Mouse (Mus musculus) splenic B cell, adult 2 months (primary cell): ENCODE measurements around the gene Asxl2.

Source experiments
- DNase-seq: peaks from one replicate; pipeline ENCODE4 v3.0.0-alpha.2; 2011; ENCODE audit warnings: low read depth, low spot score
- H3K27me3 ChIP-seq: 2 replicates; pipeline ENCODE4 v1.6.1; 2012; ENCODE audit warnings: mild to moderate bottlenecking, low read length, moderate library complexity, mixed read lengths; ENCODE audit not compliant: control insufficient read depth, poor library complexity, insufficient read depth, severe bottlenecking
- H3K36me3 ChIP-seq: 2 replicates; pipeline ENCODE4 v1.6.1; 2012; ENCODE audit warnings: mild to moderate bottlenecking, low read length, moderate library complexity, mixed read lengths; ENCODE audit not compliant: control insufficient read depth, poor library complexity, insufficient read depth, severe bottlenecking

The Asxl2 gene

DNA sequence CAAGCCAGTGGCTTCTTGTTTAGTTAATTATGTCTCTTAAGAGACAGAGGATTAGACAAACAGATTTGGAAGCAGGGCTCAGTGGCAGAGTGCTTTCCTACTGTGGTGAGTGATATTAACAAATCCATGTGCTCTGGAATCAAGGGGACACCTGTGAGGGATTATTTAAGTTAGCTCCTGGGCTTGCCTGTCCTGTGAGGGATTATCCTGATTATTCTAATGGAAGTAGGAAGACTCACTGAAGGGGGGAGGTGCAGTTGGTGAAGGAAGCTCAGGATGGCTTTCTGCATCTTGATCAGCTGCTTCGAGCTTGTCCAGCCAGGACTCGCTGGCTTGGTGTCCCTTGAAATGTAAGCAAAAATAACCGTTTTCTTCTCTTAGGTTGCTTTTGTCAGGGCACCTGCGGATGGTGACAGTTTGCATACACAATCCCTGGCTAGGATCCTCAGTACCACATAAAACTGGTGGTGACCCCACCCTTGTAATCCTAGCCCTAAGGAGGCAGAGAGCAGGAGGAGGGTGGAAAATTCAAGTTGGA lies 119.5 kb downstream of the Asxl2 start:
- no peaks in the 10 kb centered on the region for H3K27me3 ChIP-seq
- no peaks in the 10 kb centered on the region for H3K36me3 ChIP-seq
- no peak for DNase-seq

DNA sequence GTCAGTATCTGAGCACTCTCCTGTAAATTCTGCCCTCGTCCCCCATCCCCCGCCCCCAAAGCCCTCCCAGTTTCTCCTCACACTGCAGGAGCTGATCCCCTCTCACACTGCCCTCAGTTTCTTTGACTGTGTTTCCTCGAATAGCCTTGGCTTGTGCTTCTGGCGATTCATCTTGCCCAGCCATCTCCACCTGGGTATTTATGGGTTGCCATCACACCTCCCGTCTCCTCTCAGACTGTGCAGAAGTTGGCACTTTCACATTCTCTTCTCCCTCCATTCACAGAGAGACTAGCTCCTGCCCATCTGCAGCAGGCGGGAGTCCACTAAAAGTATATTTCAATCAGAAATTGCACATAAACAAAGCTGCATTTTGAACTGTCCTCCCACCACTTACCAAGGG lies 120.1 kb downstream of the Asxl2 start:
- no peaks in the 10 kb centered on the region for H3K36me3 ChIP-seq
- no peaks in the 10 kb centered on the region for H3K27me3 ChIP-seq
- no peak for DNase-seq

DNA sequence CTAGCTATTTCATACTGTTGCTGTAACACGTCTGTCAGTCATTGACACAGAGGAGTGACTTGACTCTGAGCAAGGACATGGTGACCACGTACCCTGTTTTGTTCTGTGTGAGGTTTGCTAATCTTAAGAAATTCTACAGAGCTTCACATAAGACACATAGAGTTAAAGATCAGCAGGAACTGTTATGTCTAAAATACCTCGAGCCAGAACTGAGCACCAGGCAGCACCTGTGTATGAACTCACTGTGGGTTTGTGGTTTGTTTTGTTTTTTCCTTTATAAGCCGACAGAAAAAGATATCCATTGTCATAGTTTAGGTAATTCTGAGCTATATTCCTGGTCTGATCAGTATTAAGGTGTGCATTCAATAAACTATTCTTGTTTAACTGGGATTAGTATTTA lies 120.8 kb downstream of the Asxl2 start:
- Histone ChIP-seq H3K36me3 (no peaks in the 10 kb centered on the region), H3K27me3 (no peaks in the 10 kb centered on the region)
- DNase-seq = no peak

DNA sequence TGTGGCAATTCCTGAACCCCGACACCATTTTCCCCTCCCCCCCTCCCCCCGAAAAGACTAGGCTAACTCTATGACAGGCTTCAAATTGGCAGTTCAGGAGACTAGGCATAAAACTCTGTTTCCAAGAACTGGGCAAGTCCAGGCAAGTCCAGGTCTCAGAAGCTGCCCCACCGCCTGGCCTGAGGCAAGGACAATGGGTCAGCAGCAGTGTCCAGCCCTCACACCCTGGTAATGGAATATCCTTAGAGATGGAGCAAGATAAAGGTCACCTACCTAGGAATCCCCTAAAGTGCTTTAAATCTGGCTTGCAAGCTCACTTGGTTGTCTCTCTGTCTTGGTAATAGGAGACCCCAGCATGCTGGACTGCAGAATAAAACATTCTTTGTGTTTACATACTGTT lies 121.3 kb downstream of the Asxl2 start:
- H3K36me3 ChIP-seq = no peaks in the 10 kb centered on the region
- DNase-seq = no peak
- no peaks in the 10 kb centered on the region for H3K27me3 ChIP-seq

DNA sequence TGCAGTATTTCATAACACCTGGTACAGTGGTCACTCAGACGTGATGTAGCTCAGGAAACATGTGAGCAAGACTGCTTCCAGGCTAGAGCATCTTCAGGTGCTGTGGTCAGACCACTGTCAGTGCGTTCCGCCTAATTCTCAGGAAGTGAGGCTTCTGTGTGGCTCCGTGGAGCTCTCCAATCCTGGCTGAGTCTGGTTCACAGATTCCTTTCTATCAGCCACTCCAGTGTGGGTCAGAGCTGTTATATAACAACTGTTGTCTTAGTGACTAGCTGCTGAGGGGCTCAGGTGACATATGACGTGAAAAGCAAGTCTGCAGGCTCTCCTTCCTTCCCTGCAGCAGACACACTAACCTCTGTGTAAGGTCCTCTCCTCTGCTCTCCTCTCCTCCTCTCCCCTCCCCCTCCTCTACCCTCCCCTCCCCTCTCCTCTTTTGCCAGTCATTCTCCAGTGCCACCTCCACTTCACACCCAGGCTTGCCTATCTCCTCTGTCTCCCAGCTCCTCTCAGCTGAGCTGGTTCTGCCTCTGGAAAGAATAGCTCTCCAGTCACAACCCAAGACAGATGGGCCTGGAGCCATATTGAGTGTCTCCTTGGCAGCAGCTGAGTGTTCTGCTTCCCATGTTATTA lies 122.0 kb downstream of the Asxl2 start:
- no peaks in the 10 kb centered on the region for H3K27me3 ChIP-seq
- no peaks in the 10 kb centered on the region for H3K36me3 ChIP-seq
- DNase-seq = peak; percentile 31

DNA sequence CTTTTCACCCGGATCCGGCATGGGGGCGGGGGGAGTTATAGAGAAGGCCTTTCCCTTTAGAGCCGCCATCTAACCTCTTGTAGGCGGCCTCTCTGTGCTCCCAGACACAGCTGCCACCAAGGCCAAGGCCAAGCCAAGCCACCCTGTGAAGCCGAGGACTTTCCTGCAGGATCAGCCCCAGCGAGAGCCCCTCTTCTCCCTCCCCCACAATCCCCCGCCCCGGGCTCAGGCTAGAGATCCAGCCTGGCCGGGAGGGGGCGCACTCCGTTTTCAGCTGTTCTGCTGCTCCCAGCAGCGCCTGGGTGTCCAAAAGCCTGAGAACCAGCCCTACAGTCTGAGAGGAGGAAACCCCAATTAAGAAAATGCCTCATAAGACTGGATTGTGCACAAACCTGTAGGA lies 123.6 kb downstream of the Asxl2 start:
- no peak for DNase-seq
- Histone ChIP-seq H3K36me3 (no peaks in the 10 kb centered on the region), H3K27me3 (no peaks in the 10 kb centered on the region)
